Mouse (Mus musculus) gastrocnemius, postnatal 10 days (tissue): ENCODE results near the gene Rsu1. TPM values are rescaled to one million over a fixed set of nuclear protein-coding genes. Genes with fewer than 3 reads are reported as not detected.

Experiments
- DNase-seq: peaks from one replicate; pipeline ENCODE4 v3.0.0; 2021; ENCODE audit warnings: mixed read lengths
- total RNA-seq, 2 experiments: library from RNA; stranded (reverse); gene quantifications; 2 replicates each; pipeline ENCODE4 v1.2.3; 2021

The Rsu1 gene
- total RNA-seq, 2 experiments from 2014 or later = 62.5 to 66.7 TPM

GRCm38 (mm10) chr2:13161717-13162116 is 109.5 kb downstream of the Rsu1 start:
- DNase-seq = no peak

DNA sequence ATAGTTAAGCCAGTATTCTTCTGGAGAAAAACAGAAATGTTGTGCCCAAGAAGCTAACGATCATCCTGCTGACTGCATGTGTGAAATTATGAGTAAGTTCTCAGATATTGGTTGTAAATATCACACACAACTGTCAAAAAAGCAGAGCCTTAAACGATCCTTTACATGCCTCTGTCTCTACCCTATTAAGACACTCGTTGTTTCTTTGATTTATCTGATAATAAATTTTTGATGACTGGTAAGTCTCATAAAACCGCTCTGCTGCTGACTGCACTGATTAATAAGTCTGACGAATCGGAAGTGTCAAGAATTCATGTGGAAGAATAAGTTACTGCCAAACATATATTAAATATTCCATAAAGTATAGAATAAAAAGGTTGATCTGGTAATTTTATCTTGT is 126.0 kb downstream of the Rsu1 start:
- no peak for DNase-seq

DNA sequence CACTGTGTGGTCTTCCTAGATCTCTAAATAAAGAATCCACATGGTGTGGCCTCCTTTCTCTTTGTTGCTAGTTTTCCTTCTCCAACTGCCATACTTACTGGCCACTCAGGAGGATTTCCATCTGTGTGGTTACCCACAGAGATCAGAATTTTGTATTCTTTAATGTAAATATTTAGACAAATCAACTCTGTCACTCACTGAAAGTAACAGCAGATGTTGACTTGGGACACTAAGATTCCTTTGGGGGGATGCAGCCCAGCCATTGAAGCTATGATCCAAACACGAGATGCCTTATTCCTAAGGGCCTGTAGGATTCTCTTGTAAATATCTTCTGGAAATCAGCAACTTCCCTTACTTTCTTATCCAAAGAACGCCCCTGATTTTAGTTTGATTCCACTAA is 136.3 kb downstream of the Rsu1 start:
- DNase-seq = no peak

GRCm38 (mm10) chr2:13132841-13133240 is 138.4 kb downstream of the Rsu1 start:
- DNase-seq = no peak

GRCm38 (mm10) chr2:13132406-13132805 is 138.8 kb downstream of the Rsu1 start:
- DNase-seq = no peak

- DNase-seq = no peak
Observed at GRCm38 (mm10) chr2:13129859-13130258, 141.4 kb downstream of the Rsu1 start.

- no peak for DNase-seq
Observed at GRCm38 (mm10) chr2:13129337-13129736, 141.9 kb downstream of the Rsu1 start.

GRCm38 (mm10) chr2:13120461-13120860 is 150.8 kb downstream of the Rsu1 start:
- DNase-seq = no peak

- DNase-seq = no peak
Observed at GRCm38 (mm10) chr2:13117896-13118295, 153.3 kb downstream of the Rsu1 start.

DNA sequence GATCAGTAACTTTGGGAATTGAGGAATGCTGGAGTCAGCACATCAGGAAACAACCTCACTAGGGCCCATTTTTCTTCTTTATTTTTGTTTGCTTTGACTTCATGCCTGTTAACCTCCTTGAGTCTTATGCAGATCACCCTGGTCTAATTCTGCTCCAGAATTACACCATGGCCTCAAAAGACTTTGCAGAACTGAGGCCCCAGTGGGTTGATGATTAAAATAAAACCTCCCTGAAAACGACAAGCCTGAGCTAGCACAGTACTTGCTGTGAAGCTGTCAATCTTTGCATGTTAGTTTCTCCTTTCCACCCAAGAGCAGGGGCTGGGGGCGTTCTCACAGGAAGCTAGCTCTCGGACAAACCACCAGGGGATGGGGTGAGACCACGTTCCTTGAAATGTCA is 164.7 kb downstream of the Rsu1 start:
- DNase-seq = no peak

- no peak for DNase-seq
Observed at GRCm38 (mm10) chr2:13104388-13104787, 166.8 kb downstream of the Rsu1 start.

GRCm38 (mm10) chr2:13103797-13104200 is 167.4 kb downstream of the Rsu1 start:
- no peak for DNase-seq

- no peak for DNase-seq
Observed at GRCm38 (mm10) chr2:13094045-13094444, 177.2 kb downstream of the Rsu1 start.

DNA sequence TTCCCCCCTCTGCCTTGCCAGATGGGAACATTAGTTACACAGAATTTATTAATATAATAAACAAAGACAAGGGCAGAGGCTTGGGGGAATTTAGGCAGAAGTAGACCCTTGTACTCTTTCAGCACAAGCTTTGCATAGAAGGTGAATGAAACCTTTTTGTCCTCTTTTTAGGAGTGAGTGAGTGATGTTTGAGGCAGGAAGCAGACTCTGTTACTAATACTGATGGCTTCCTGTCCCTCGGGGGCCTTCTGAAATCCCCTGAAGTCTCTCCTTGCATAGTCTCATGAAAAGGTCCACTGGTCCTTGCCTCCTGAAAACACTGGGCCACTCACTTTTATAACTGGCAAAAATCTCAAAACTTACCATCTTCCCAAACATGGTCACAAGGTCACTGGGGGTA is 177.6 kb downstream of the Rsu1 start:
- no peak for DNase-seq

GRCm38 (mm10) chr2:13091399-13092015 is 179.7 kb downstream of the Rsu1 start:
- DNase-seq = no peak

GRCm38 (mm10) chr2:13090841-13091240 is 180.4 kb downstream of the Rsu1 start:
- no peak for DNase-seq

GRCm38 (mm10) chr2:13089861-13090260 is 181.4 kb downstream of the Rsu1 start:
- no peak for DNase-seq

DNA sequence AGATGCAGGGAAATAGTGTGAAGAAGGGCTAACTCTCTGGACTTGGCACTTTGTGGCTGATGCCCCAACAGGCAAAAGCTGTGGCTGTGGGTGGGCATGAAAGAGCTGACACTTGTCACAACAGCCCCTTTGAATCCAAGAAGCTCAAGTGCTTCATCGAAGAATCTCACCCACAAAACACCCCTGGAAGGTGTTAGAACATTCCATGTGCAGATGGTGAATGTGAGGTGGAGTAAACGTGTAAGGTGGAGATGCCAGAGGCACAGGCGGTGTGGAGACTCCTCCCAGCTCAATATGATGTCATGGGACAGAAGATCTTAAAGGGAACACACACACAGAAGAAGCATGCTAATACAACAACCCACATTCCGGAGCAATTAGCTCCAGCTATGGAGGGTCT is 182.9 kb downstream of the Rsu1 start:
- DNase-seq = no peak

DNA sequence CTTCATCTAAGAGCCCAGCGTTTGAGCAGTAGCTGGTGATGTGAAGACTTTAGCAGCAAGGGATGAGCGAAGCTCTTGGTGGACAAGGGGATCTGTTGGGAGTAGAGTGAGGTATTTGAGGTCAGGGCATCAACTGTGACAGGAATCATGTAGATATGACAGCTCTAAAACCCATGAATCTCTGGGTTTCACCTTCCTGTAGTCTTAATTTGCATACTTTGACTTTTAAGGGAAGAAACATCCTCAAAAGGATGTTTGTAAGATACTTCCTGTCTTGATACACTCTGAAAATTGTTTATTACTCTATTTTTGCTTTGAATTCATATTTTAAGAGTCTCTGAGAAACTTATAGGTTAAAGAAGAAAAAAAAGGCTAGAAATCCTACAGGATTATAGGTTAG is 183.4 kb downstream of the Rsu1 start:
- no peak for DNase-seq

DNA sequence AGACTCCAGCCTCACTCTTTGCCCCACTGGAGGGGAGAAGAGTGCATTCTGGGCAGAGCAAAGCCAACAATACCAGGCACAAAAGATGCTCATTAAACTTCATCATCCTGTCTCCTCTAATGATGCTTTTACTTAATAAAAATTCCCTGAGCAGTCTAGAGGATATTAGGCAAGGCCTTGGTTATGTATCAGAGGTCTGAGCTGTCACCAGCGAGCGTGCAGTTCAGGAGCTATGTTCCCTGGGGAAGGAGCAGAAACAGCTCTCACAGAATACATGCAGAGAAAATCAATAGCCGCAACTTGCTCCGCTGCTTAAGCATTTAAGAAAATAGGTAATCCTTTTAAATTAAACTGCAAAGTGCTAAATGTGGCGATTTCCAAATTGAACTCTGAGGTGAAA is 187.0 kb downstream of the Rsu1 start:
- DNase-seq = no peak

DNA sequence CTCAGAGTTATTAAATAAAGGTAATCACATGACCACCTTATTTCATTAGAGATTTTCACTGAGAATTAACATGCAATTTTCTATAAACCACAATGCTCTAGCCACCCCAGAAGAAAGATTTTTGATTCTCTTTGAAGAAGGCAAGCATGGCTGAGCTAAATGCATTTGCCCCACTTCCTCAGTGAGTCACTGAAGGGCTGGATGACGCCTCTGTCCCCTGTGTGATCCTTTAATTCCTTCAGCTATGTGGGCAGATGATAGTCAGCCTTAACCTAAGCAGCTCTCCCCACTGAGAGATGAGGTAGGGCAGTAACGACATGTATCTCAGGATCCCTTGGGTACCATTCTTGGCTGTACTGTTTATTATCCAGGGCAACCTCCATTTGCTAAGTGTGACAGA is 190.7 kb downstream of the Rsu1 start:
- DNase-seq = no peak

DNA sequence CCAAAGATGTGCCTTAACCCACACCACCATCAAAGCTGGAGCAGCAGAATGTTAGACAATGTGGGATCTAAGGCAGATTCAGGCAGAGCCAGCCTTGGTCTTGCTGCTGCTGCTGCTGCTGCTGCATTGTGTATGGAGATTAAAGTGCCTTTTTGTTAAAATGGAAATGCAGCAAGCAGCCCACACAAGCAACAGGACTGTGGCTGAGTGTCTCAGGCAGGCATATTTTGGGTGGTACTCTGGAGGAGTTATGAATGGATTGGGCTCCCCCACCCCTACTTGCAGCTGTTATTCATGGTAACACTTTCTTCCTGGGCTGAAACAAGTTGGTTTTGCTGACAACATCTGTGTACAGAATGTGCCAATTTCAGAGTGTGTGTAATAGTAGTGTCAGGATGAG is 199.0 kb downstream of the Rsu1 start:
- no peak for DNase-seq

GRCm38 (mm10) chr2:13060426-13061170 is 210.6 kb downstream of the Rsu1 start:
- no peak for DNase-seq

- DNase-seq = no peak
Observed at GRCm38 (mm10) chr2:13048649-13049048, 222.6 kb downstream of the Rsu1 start.
